Mouse (Mus musculus): ENCODE measurements around the gene Lrig3. TPM values are rescaled to one million over a fixed set of nuclear protein-coding genes. Genes with fewer than 3 reads are reported as not detected.

The Lrig3 gene
- polyA plus RNA-seq, 1 experiment, result 17.9 TPM

- Histone ChIP-seq H3K27me3 (ENCODE audit: control insufficient read depth, insufficient read depth, low read length) (no peaks in the 10 kb centered on the region), H3K4me1 (ENCODE audit: control insufficient read depth, insufficient read depth, insufficient read length, low read length) (peaks cover 23% of the 10 kb centered on the region; the same call in 1 of the 2 replicates), H3K4me3 (ENCODE audit: low read depth, low read length) (peak overlapping the region; percentile 98), H3K27ac (ENCODE audit: insufficient read depth, low read depth, low read length) (peak overlapping the region; percentile 92), H3K36me3 (ENCODE audit: control insufficient read depth, insufficient read depth, low read length) (no peaks in the 10 kb centered on the region)
- TF ChIP-seq CTCF (IDR thresholded peaks at IDR 0.05; ENCODE audit: extremely low read depth, insufficient read length, insufficient replicate concordance, low read depth, low read length) (no peak), POLR2A (IDR thresholded peaks at IDR 0.05; ENCODE audit: low read depth, low read length) (0 out of 2 replicates have a peak, but pooled peaks have one; percentile 8)
- WGBS, result under 1% methylated on average over 59 of the region's 59 CpGs
Observed at GRCm38 (mm10) chr10:125966481-125967251, 698 bp downstream of the Lrig3 start.

DNA sequence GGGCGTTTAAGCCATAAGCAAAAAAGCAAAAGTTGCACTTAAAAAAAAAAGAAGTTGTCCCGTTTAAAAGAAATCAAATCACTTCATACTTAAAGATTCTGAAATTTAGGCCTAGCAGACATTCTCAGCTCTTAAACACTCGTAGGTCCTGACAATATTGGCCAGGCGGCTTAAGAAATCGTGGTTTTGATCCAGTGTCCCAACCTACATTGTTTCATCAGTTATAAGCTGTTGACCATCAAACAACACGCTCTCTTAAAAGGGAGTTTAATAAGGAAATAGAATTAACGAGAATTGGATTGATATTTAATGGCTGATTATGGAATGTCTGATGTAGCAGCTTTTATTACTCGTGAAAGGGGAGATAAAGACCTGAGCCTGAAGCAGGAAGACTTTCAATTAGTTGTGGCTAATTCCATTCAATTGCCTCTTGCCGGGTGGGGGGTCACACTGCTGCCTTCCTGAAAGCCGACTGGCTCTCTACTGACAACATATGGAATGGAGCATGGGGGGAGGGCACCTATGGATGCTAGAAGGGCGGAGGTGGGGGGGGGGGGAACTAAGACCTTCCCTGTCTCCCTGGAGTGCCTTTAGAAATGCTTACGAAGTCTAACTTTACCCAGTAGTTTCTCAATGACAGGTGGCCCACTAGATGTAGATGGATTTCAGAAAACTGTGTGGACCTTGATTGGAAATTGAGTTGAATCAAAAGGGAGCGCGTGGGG lies 1.6 kb downstream of the Lrig3 start:
- no peak for TF ChIP-seq POLR2A (IDR thresholded peaks at IDR 0.05; ENCODE audit: low read depth, low read length)
- no peak for TF ChIP-seq CTCF (IDR thresholded peaks at IDR 0.05; ENCODE audit: extremely low read depth, insufficient read length, insufficient replicate concordance, low read depth, low read length)
- Histone ChIP-seq H3K4me1 (ENCODE audit: control insufficient read depth, insufficient read depth, insufficient read length, low read length) (peaks cover 21% of the 10 kb centered on the region; the same call in 1 of the 2 replicates), H3K27ac (ENCODE audit: insufficient read depth, low read depth, low read length) (peak overlapping the region; percentile 92), H3K4me3 (ENCODE audit: low read depth, low read length) (peak overlapping the region; percentile 63), H3K36me3 (ENCODE audit: control insufficient read depth, insufficient read depth, low read length) (peaks cover 3% of the 10 kb centered on the region), H3K27me3 (ENCODE audit: control insufficient read depth, insufficient read depth, low read length) (no peaks in the 10 kb centered on the region)
- 17% methylated on average over 14 of the region's 14 CpGs for WGBS

DNA sequence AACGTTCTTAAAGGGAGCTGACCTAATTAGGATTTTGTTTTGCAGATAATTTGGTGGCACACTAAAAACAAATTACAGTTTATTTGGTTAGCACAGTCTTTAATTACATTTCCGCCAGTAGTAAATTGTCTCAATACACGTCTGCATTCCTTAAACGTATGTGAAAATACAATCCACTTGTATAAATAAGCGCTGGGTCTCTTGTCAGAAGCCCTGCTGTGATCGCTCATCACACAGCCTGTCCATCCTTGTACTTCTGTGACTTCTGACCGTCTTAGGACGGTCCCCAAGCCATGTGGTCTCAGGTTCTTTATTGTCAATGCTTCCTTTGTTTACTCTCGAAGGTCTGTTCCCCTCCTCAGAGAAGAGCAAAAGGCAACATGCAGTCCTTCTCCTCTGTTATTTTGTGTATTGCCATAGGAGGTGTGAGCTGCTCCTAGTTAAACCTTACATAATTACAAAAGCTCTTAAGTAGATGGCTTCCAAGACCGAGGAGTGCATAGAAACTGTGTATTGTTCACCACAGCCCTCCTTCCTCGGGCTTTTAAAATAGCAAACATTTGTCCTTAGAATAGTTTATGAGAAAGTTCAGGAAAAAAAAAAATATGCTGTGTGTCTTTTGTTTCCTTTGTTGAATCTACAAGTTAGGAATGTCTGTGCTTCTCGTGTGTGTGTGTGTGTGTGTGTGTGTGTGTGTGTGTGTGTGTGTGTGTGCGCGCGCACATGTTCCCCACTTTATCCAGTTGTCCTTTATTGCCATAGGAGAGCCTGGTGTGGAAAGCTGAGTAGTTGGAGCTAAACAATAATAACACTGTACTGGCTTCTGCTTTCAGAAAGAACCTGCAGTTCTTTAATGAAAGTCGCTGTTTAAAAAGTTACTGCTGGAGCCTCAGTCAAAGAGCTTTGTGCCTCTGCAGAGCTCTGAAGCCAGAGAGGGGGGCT lies 2.5 kb downstream of the Lrig3 start:
- WGBS, result 18% methylated on average over 16 of the region's 16 CpGs
- H3K4me3 ChIP-seq (ENCODE audit: low read depth, low read length), result peak overlapping the region; percentile 63
- H3K4me1 ChIP-seq (ENCODE audit: control insufficient read depth, insufficient read depth, insufficient read length, low read length), result peaks cover 15% of the 10 kb centered on the region; the same call in 1 of the 2 replicates

DNA sequence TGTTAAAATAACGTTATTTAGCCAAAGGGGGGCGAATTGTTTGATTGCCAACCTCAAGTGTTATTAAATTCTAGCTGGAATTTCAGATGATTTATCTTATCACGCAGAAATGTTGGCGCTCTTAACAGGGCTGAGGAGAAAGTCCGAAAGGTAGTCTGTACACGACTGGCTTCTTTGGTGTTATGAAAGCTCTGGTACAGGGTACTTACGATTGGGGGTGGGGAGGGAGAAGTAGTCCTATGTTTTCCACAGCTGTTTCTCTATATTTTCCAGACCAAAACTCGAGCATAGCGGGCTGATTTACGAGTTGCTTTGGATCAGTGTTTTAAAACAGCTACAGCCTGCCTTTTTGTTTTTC lies 3.1 kb downstream of the Lrig3 start:
- H3K27ac ChIP-seq (ENCODE audit: insufficient read depth, low read depth, low read length), result peak overlapping the region; percentile 92
- H3K36me3 ChIP-seq (ENCODE audit: control insufficient read depth, insufficient read depth, low read length), result peaks cover 11% of the 10 kb centered on the region
- WGBS, result 20% methylated on average over 10 of the region's 10 CpGs
- H3K4me1 ChIP-seq (ENCODE audit: control insufficient read depth, insufficient read depth, insufficient read length, low read length), result peaks cover 12% of the 10 kb centered on the region; the same call in 1 of the 2 replicates
- H3K27me3 ChIP-seq (ENCODE audit: control insufficient read depth, insufficient read depth, low read length), result no peaks in the 10 kb centered on the region
- no peak for TF ChIP-seq CTCF (IDR thresholded peaks at IDR 0.05; ENCODE audit: extremely low read depth, insufficient read length, insufficient replicate concordance, low read depth, low read length)
- no peak for TF ChIP-seq POLR2A (IDR thresholded peaks at IDR 0.05; ENCODE audit: low read depth, low read length)
- H3K4me3 ChIP-seq (ENCODE audit: low read depth, low read length), result peak overlapping the region; percentile 30; the same call in 1 of the 2 replicates

More for the DNA sequence above, 2.5 kb downstream of the Lrig3 start:
- TF ChIP-seq POLR2A (IDR thresholded peaks at IDR 0.05; ENCODE audit: low read depth, low read length) (no peak), CTCF (IDR thresholded peaks at IDR 0.05; ENCODE audit: extremely low read depth, insufficient read length, insufficient replicate concordance, low read depth, low read length) (no peak)
- Histone ChIP-seq H3K27me3 (ENCODE audit: control insufficient read depth, insufficient read depth, low read length) (no peaks in the 10 kb centered on the region), H3K36me3 (ENCODE audit: control insufficient read depth, insufficient read depth, low read length) (peaks cover 9% of the 10 kb centered on the region), H3K27ac (ENCODE audit: insufficient read depth, low read depth, low read length) (peak overlapping the region; percentile 92)

DNA sequence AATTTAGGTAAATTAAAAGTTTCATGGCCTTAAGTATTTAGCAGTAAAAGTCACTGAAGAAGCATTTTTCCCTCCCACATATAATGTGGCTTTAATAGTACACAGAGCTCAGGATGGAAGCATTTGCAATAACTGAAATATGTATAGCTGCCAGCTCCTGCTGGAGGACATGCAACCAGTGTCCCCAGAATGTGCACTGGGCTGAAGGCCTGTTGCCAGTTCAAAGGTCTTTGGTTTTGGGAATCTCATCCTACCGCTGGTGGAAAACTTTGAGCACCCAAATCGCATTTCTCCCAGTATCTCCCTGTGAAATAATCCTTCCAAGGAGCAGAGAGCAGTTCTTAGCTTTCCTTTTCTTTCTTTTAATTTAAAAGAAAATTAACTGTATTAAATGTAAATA lies 4.1 kb downstream of the Lrig3 start:
- peaks cover 15% of the 10 kb centered on the region for H3K36me3 ChIP-seq (ENCODE audit: control insufficient read depth, insufficient read depth, low read length)
- 66% methylated on average over 2 of the region's 2 CpGs for WGBS
- H3K27ac ChIP-seq (ENCODE audit: insufficient read depth, low read depth, low read length), result no peak overlapping the region
- H3K4me1 ChIP-seq (ENCODE audit: control insufficient read depth, insufficient read depth, insufficient read length, low read length), result peaks cover 9% of the 10 kb centered on the region; the same call in 1 of the 2 replicates
- H3K27me3 ChIP-seq (ENCODE audit: control insufficient read depth, insufficient read depth, low read length), result no peaks in the 10 kb centered on the region
- TF ChIP-seq CTCF (IDR thresholded peaks at IDR 0.05; ENCODE audit: extremely low read depth, insufficient read length, insufficient replicate concordance, low read depth, low read length) (no peak), POLR2A (IDR thresholded peaks at IDR 0.05; ENCODE audit: low read depth, low read length) (no peak)
- H3K4me3 ChIP-seq (ENCODE audit: low read depth, low read length), result no peak overlapping the region

DNA sequence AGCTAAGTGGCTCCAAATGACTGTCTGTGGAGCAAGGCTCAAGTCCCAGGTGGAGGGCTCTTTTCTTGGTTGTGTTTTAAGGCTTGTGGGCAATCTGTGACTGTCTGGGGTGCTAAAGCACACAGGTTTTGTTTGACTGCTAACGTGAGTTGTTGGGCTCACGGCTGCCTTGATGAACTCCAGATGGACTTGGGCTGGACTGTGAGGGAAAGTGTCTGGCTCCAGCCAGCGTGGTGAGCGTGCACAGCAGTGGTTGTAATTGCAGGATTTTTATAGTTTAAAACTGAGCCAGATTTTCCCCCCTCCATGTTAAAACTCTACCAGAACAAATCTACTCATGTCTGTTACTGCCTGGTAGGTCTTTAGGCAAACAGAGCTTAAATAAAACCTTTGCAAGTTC lies 4.5 kb downstream of the Lrig3 start:
- 59% methylated on average over 4 of the region's 4 CpGs for WGBS

More for the DNA sequence above, 4.5 kb downstream of the Lrig3 start:
- Histone ChIP-seq H3K36me3 (ENCODE audit: control insufficient read depth, insufficient read depth, low read length) (peaks cover 17% of the 10 kb centered on the region), H3K27ac (ENCODE audit: insufficient read depth, low read depth, low read length) (no peak overlapping the region), H3K4me3 (ENCODE audit: low read depth, low read length) (no peak overlapping the region), H3K27me3 (ENCODE audit: control insufficient read depth, insufficient read depth, low read length) (no peaks in the 10 kb centered on the region), H3K4me1 (ENCODE audit: control insufficient read depth, insufficient read depth, insufficient read length, low read length) (peaks cover 5% of the 10 kb centered on the region; the same call in 1 of the 2 replicates)
- no peak for TF ChIP-seq CTCF (IDR thresholded peaks at IDR 0.05; ENCODE audit: extremely low read depth, insufficient read length, insufficient replicate concordance, low read depth, low read length)
- TF ChIP-seq POLR2A (IDR thresholded peaks at IDR 0.05; ENCODE audit: low read depth, low read length), result no peak
